Mouse (Mus musculus) thymus, adult 2 months (tissue): ENCODE results near the gene Paxx.

ENCODE experiments used
- CTCF ChIP-seq: fragments of 200-500 bp; IDR thresholded peaks from 2 replicates; pipeline ENCODE4 v1.5.1; 2012; ENCODE audit warnings: mild to moderate bottlenecking, control low read depth, low read length, moderate library complexity, borderline replicate concordance; ENCODE audit not compliant: control insufficient read depth, poor library complexity, insufficient read depth; ENCODE audit errors: extremely low read depth
- POLR2A ChIP-seq: fragments of 200-500 bp; IDR thresholded peaks from 2 replicates; pipeline ENCODE4 v1.6.1; 2012; ENCODE audit warnings: mild to moderate bottlenecking, low read length, control low read depth, moderate library complexity; ENCODE audit not compliant: control insufficient read depth, poor library complexity, insufficient read depth; ENCODE audit errors: extremely low read depth

DNA sequence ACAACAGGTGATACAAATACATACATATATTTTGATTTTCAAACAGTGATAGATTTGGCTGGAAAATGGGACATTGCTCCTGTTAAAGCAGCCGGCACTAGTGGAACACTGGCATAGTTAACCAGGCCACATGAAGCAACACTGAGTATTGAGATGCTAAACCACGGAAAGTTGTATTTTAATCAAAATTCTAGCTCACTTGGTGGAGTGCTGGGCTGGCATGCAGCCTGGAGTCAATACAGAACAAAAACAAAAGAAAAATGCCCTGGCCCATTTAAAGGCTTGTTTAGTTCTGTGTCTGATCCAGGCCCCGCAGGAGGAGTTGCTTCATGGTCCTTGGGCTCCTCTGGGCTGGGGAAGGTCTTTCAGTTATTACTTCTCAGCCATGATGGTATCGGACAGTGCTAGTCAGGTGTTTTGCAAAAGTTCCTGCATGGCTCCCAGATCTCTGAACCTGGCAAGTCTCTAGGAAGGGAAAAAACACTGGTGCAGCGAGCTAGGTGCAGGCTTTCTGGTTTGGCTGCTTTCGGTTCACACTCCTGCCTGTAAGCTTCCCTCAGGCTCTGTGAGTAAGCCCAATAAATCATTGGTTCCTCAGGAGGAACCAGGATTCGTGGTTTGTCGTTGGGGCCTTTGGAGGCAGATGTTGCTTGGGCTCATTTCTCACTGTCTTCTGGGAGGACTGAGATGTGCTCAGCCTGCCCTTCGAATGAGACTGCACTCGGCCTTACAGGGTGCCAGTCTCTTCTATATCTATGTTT is 18.8 kb upstream of the Paxx start:
- TF ChIP-seq CTCF = no peak
- TF ChIP-seq POLR2A = no peak
